Mouse (Mus musculus): Measurements from ENCODE around the gene Ltbp1.

The Ltbp1 gene

DNA sequence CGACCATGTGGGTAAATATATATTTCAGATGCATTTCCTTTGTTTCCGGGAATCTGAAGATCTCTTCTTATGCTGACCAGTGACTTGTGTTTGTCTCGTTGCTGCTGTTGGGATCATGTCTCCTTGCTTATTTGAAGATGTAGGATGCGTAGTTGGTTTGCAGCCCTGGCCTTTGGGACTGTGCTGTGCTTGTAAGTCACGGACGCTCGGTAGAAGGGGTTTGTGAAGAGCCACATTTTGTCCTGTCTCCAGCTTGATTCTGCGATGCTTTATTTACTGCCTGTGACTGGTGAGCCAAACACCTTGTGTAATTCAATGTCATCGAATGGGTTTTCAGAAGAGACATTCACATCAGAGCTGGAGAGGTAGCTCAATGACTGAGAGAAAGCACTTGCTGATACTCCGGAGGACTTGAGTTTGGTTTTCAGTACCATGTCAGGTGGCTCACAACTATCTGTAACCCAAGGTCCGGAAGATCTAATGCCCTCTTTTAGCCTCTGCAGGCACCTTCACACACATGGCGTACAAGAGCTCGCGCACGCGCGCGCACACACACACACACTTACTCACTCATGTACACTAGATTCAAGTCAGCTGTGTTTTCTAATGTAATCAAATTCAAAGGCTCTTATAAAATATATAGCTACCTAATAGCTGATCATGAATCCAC is 362.3 kb downstream of the Ltbp1 start:
- no peak for DNase-seq (ENCODE audit: low spot score)

DNA sequence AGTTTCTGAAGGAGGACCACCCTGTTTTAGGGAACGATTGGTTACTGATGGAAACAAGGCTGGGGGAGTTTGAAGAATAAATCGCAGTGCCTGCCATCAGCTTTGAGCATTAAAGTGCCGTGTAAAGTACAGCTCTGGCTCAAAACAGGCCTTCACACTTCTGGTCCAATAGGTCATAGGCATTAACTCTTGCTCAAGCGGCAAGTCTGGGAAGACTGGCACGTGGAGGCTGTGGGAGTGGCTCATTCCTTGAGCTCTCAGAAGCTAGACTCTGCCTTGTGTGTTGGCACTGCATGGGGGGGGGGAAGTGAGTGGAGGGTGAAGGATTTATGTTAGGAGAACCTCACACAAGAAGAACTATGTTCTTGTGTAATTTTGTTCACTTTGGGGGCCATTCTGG is 363.2 kb downstream of the Ltbp1 start:
- no peak for DNase-seq (ENCODE audit: low spot score)

DNA sequence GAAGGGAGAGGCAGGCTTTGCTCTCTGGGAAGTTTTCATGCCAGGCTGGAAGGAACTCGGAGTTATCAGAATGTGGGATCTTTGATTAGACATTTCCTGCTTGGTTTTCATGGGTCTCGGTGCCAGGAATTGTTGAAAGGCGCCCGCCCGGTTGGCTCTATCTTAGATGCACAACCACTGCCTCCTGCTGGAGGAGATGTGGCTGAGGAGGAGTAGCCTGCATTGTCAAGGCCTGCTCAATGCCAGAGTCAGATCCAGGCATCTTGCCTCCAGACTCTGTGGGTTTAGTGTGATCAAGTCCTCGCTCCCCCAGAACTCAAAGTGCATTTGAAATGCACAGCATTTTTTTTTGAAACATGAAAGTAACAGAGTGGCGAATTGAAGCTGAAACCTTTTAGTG is 364.0 kb downstream of the Ltbp1 start:
- no peak for DNase-seq (ENCODE audit: low spot score)

GRCm38 (mm10) chr17:75370120-75370519 is 364.8 kb downstream of the Ltbp1 start:
- DNase-seq (ENCODE audit: low spot score), result no peak

- DNase-seq (ENCODE audit: low spot score), result no peak
Observed at GRCm38 (mm10) chr17:75371650-75372049, 366.3 kb downstream of the Ltbp1 start.

DNA sequence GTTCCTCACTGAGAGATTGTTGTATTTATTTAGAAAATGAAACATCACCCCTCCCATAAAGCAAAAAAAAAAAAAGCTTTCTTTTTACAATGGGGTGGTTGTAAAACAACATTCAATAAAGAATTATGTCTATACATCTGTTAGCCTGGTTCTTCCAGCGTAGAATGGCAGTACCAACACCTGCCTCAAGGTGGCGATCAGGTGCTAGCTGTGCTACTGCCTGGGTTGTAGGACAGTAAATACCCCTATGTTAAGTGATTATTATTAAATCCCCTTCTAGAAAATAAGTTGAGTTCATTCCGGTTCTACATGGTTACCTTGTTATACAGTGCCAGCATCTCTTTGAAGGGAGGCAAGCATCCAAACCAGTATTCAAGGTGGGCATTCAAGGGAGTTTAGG is 367.0 kb downstream of the Ltbp1 start:
- no peak for DNase-seq (ENCODE audit: low spot score)

- no peak for DNase-seq (ENCODE audit: low spot score)
Observed at GRCm38 (mm10) chr17:75374287-75375024, 369.1 kb downstream of the Ltbp1 start.

GRCm38 (mm10) chr17:75378256-75378871 is 373.0 kb downstream of the Ltbp1 start:
- no peak for DNase-seq (ENCODE audit: low spot score)

DNA sequence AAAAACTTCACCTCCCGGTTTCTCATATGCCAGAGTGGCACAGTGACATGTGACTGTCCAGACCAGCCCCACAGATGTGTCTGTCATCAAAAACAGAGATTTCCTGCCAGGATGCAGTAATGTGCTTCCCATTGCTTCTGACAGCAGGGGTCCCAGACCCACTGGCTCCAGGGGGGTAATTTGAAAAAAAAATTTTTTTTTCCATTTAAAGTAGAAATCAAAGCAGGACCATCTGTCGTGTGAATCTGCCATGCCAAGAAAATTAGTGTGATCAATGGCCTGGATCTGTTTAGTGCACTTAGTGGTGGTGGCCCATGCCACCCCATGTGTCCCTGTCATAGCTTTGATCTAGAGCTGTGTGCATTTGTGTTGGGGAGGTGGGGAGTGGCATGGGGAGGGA is 374.8 kb downstream of the Ltbp1 start:
- DNase-seq (ENCODE audit: low spot score), result no peak

GRCm38 (mm10) chr17:75388402-75388801 is 383.0 kb downstream of the Ltbp1 start:
- DNase-seq (ENCODE audit: low spot score), result no peak

DNA sequence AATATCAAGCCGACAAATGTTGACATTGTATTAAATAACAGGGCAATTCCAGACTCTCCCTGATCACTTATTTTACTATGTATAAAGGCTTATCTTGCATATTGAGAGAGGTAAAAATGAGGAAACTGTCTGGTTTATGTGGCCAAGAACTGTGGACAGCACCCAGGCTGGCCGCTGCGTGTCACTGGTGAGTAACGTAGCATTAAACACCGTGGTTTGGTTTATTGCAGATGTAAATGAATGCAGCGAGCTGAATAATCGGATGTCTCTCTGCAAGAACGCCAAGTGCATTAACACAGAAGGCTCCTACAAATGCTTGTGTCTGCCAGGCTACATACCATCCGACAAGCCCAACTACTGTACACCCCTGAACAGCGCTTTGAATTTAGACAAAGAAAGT is 384.8 kb downstream of the Ltbp1 start:
- no peak for DNase-seq (ENCODE audit: low spot score)

DNA sequence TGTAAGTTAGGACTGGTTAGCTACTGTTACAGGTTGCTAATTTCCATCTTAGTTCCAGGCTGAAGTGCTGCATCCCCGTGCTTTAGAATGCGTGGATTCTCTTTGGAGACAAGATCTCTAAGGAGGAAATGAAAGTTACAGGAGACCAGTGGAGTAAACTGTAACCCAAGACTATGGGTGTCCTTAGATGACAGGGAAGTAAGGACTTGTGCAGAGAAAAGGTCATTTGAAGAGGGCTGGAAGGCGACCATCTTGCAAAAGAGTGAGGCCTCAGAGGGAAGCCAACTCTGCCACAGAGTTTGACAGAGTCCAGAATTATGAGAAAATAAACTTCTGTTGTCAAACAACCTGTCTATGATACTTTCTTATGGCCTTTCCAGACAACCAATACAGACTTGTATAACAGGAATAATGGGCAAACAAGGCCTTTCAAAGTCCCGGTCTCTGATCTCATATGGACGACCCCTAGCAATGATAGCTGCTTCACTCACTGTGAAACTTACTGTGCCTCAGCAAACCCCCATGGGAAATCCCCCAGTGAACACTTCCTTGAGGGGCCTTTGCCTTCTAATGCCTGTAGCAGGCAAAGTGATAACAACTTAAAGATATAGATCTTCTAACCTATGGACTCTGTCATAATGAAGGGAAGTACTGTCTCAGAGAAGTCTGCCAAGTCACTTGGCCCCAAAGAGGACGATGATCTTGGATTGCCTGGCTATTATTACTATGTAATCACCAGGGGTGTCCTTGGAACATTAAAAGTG is 386.2 kb downstream of the Ltbp1 start:
- DNase-seq (ENCODE audit: low spot score), result no peak

DNA sequence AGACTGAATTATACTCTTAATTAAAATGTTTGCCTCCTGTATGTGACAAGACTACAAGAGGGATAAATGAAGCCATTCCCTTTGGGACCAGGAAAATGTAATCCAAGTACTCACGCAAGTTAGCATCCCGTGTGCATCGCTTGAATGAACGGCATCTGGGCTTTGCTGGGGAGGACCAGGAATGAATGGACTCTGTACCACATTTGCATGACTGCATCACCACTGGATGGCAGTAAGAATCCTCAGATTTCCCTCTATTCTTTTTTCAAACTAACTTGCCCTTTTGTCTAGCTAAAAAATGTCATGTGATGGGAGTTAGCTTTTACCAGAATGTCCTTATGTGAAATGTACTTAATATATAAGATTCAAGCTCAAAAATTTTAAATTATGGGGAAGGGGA is 401.0 kb downstream of the Ltbp1 start:
- DNase-seq (ENCODE audit: low spot score), result no peak

DNA sequence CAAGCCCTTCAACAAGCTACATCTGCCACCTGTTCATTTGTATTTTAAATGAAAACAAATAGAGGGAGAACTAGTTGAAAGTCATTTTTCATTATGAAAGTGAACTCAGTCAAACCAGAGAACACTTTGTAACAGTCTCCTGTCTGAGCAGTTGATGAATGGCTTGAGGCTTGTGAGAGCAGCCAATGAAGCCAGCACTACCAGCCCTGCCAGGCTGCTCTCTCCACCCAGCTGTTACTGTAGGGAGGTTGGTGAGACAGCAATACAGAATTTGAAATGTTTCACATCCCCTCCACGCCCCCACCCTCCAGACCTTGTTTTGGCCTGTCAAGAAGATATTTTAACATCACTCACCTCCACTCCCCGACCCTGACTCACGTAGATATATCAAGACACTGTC is 411.5 kb downstream of the Ltbp1 start:
- no peak for DNase-seq (ENCODE audit: low spot score)

DNA sequence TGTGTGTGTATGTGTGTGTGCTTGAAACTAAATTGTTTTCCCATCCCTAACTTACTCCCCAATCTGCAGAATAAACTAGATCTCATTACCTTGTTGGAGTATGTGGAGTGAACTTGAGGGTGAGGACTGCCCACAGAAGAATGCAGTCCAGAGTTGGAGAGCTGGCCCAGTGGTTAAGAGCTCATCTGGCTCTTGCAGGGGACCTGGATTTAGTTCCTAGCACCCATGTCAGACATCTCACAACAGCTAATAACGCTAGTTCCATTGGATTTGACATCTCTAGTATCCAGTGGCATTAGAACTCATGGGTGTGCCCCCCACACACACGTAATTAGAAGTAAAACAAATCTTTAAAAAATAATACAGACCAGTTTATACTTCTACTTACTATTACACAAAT is 428.8 kb downstream of the Ltbp1 start:
- DNase-seq (ENCODE audit: low spot score), result no peak

- DNase-seq (ENCODE audit: low spot score), result no peak
Observed at GRCm38 (mm10) chr17:75434871-75435270, 429.5 kb downstream of the Ltbp1 start.

DNA sequence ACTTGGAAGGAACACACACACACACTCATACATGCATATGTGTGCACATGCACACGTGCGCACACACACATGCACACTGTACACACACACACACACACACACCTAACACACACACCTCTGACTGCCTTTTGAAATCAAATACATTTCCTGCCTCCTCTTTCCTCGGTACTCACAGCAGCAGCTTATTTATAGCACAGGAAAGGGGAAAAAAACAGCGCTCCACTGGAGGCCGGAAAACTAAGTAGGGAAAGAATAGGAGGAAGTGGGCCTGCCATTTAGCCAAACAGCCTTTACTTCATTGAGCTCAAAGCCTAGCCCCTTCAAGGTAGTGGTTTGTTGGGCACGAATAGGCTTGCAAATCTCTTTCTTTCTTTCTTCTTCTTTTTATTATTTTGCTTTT is 430.2 kb downstream of the Ltbp1 start, which contains the start of gene Rasgrp3:
Gene Rasgrp3, plus strand, starts transcription at position 298 of the 400 bp plus-strand sequence.
- no peak for DNase-seq (ENCODE audit: low spot score)

- no peak for DNase-seq (ENCODE audit: low spot score)
Observed at GRCm38 (mm10) chr17:75436095-75436494, 430.7 kb downstream of the Ltbp1 start.

GRCm38 (mm10) chr17:75436819-75437218 is 431.5 kb downstream of the Ltbp1 start:
- no peak for DNase-seq (ENCODE audit: low spot score)

DNA sequence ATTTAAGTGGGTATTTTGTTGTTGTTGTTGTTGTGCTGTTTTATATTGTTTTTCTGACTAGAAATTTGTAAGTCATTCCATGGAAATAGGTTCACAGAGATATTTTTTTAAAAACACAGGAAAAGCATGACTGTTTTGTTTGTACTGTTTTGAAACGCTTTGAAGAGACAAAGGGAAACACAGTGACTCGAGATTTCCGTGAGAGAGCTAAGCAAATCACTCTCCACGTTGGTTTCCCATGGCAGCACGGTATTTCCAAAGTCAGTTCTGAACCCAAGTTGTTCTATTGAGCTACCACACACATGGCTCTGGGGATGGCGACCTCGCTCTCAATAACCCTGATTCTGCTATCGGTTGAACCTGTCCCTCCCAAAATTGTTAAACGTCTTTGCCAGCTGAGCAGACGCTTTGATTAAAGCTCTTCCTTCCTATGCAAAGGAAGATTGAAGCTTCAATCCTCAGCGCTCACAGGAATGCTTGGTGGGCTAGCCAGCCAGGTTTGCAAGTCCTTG is 431.9 kb downstream of the Ltbp1 start:
- no peak for DNase-seq (ENCODE audit: low spot score)

- no peak for DNase-seq (ENCODE audit: low spot score)
Observed at GRCm38 (mm10) chr17:75438162-75438561, 432.8 kb downstream of the Ltbp1 start.

- no peak for DNase-seq (ENCODE audit: low spot score)
Observed at GRCm38 (mm10) chr17:75439062-75439461, 433.7 kb downstream of the Ltbp1 start.
